Mouse (Mus musculus) left cerebral cortex, adult 18-20 months (tissue): Measurements from ENCODE around the gene Zfp661. TPM values are rescaled to one million over a fixed set of nuclear protein-coding genes. Genes with fewer than 3 reads are reported as not detected.

Experiments
- DNase-seq, 2 experiments: peaks; one replicate each; pipeline ENCODE4 v3.0.0; 2021 to 2022; ENCODE audit warnings: low spot score in 2 of 2, mixed read lengths in 1 of 2
- total RNA-seq, 2 experiments: library from RNA; stranded (reverse); gene quantifications; 2 replicates each; pipeline ENCODE4 v1.2.3; 2021

The Zfp661 gene
- total RNA-seq, 2 experiments from 2014 or later, result 7.2 to 7.7 TPM

DNA sequence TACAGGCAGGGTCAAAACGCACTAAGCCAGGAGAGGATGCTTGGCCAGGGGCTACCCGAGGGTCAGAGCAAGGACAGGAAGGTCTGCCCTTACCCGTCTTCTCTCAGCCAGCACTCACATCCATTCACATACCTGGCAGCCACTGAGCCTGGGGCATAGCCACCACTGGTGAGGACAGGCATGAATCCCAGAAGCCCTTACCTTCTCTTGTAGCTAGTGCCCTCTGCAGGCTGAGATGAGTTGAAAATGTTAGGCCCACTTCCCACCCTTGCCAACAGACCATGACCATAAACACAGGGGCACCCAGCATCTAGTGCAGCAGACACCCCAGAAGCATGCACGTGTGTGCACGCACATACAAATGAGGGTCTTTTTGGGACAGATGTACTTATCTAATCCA, 35.8 kb downstream of the Zfp661 start:
- peak; percentile 47 to 64 for DNase-seq

DNA sequence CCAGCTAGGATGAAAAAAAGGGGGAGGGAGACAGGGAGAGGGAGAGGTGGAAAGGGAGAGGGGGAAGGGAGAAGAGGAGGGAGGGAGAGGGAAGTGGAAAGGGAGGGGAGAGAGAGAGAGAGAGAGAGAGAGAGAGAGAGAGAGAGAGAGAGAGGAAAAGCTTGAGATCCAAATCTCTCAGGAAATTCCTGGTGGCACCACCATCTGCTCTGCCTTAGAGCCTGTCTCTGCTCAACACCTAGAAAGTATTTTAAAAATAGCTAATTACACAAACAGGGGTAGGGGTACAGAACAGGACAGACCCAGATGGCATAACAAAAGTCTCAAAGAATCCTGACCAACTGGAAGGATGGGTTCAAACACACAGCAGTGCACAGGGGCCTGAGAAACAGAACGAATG, 36.4 kb downstream of the Zfp661 start:
- no peak for DNase-seq

DNA sequence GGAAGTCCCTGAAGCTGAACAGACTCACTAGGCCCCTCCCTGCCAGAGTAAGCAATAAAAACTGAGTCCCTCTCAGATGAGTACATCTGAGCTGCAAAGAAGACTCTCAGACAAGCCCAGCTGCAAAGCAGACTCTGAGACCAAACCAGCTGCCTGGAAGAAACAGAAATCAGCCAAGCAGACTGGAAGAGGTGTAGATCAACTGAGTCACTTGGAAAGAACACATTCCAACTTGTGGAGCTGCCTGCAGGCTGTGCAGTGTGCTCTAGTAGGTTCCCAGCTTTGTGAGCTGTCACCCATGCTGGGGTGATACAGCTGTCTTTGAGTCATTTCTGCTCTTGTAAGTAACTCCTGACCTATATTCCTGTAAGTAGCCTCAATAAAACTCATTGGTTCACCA, 37.2 kb downstream of the Zfp661 start:
- no peak for DNase-seq

DNA sequence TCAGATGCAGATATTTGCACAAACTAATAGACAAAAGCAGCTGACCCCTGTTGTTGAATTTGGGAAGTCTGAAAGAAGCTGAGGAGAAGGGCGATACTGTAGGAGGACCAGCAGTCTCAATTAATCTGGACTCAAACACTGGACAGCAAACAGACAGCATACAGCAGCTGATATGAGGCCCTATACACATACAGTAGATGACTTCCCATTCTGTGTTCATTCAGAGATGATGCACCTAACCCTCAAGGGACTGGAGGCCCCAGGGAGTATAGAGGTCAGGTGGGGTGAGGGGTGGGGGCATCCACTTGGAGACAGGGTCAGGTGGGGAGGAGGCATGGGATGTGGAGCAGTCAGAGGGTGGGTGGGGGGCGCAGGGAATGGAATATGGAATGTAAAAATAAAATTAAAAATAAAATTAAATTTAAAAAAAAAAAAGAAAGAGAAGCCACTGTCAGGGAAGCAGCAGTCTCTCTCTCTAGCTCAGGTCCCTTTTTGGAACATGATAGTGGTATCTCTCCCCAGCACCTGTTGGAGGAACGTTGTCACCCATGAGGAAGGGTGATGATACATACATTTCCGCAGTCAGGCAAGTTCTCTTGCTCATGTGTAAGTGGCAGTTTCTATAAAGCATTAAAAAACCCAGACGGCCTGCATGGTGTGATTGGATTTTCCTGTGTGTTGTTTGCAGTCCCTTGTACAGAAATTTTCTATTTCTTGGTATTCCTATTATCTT, 38.4 kb downstream of the Zfp661 start:
- DNase-seq, result no peak

DNA sequence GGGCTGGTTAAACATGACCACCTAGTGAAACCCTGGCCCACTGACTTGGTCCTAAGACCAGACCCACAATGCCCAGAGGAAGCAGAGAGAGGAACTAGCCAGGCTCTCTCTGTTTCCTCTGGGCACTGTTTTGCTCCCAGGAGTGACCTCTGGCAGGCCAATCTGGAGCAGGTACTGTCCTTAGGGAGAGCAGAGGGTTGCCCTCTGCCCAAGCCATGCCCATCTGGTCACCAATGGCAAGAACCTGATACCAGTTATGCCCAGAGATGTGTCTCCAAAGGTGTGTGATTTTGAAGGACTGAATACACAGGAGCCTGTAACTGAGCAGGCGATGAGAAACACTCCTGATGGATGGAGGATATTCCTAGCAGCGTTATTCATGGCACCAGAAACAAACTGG, 45.2 kb downstream of the Zfp661 start:
- no peak for DNase-seq

DNA sequence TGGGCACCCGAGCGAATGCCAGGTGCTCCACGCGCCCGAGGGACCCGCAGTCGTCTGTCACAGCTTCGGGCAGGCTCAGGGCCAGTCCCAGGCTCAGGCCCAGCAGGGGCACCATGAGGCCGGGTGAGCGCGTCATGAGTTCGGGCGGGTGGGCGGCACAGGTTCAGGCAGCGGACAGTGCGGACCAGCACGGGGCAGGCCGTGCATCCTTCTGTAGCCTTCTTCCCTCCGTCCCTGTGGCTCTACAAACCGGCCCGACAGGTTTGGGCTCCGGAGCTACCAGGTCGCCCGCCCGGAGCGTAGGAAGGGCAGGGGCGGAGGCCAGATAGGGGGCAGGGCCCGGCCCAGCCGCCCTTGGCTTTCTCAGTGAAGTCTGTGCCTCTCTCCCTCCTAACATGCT, 45.7 kb downstream of the Zfp661 start, which contains the start of gene Prom2:
Gene Prom2, minus strand, starts transcription at position 283 of the 400 bp plus-strand sequence.
- no peak for DNase-seq

DNA sequence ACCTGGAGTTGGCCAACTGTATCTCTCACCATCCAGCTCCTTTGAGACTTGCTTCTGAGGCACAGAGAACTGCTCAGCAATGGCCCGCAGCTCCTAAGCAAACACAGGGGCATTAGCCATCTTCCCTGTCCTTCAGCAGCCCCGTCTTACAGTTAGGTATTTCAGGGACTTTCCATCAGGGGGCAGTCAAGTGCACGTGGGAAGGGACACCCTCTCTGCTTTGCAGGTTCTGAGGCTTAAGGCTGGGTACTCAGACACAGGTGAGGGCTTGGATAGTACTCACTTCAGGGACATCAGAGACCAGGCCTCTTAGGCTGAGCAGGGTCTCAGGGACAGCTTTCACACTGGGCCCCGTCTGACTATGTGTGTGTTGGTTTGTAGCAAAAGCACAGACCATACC, 47.4 kb downstream of the Zfp661 start:
- DNase-seq, result peak in 1 of 2 experiments; percentile 54

DNA sequence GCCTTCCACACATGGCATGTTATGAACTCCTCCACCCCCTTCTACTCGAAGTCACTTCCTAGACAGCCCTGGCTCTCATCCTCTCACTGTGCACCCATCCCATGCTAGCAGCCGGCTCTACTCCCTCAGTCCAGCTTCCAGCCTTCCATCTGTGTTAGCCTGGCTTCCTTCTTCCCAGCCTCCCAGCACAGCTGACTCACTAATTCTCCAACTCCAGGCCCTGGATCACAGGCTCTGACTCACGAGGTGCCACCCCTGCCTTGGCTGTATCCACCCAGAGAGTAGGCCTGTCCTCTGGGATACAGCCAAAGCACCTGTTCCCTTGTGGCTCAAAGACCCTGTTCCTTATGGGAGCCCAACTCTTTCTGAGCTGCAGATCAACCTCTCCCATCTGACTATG, 49.3 kb downstream of the Zfp661 start:
- peak; percentile 62 to 77 for DNase-seq

DNA sequence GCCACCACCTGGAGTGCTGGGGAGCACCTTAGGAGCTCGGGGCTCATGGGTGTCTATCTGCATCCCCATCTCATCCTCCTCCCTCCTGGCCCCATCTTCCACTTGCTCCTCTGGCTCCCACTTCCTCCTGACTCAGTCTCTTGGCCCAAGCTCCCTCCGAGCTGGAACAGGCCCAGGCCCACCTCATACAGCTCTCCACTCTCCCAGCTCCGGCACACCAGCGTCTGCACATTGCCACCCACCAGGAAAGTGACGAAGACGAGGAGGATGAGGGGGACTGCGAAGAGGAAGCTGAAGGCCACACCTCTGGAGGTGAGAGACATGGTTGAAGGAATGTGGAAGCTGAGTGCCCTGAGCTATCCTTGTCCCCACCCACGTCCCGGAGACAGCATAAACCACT, 51.5 kb downstream of the Zfp661 start:
- DNase-seq, result peak; percentile 85 to 88

DNA sequence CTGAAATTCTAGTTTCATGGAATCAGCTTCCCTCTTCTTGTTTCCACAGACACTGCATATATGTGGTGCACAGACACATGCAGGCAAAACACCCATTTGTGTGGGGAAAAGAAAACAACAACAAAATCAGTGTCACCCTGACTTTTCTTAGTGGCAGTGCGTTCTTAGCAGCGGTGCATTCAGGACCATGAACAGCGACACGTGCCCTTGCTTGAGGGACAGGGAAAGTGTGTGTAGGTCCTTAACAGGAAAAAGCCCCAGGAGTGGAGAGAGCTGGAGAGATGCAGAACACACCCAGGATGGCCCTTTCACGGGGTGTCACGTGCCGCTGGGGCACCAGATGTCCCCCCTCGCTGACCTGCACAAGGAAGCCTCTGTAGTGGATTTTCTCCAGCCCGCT, 54.5 kb downstream of the Zfp661 start:
- no peak for DNase-seq

DNA sequence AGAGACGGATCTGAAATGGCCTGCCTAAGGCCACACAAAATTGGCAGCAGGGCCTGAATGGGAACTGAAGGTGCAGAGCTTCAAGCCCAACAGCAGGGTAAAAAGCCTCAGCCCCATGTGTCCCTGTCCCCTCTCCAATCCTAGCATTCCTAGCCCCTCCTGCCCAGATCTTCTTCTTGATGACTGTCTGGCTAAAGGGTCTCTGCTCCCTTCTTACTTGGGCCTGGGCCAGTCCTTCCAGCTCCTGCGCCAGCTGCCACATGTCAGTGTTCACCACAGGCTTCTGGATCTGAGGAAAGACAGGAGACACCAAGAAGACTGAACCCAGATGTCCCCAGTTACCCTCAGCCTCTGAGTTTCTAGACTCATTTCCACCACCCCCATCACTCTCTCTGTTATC, 55.3 kb downstream of the Zfp661 start:
- no peak for DNase-seq

DNA sequence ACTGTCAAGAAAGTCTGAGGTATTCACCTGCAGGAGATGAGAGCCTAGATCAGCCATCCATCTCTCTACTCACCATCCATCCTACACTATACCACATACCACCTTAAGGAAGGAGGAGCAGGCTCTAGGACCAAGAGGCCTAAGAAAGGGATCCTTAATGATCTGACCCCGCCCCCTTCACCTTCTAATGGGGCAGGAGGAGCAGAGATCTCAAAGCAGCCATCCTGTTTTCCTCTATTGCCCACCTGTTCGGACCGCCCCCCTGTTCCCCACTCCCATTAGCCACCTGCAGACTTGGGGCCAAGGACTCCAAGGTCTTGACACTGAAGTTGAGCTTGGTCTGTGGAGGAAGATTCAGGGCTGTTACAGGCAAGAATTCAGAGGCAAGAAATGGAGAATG, 56.5 kb downstream of the Zfp661 start:
- DNase-seq, result no peak

DNA sequence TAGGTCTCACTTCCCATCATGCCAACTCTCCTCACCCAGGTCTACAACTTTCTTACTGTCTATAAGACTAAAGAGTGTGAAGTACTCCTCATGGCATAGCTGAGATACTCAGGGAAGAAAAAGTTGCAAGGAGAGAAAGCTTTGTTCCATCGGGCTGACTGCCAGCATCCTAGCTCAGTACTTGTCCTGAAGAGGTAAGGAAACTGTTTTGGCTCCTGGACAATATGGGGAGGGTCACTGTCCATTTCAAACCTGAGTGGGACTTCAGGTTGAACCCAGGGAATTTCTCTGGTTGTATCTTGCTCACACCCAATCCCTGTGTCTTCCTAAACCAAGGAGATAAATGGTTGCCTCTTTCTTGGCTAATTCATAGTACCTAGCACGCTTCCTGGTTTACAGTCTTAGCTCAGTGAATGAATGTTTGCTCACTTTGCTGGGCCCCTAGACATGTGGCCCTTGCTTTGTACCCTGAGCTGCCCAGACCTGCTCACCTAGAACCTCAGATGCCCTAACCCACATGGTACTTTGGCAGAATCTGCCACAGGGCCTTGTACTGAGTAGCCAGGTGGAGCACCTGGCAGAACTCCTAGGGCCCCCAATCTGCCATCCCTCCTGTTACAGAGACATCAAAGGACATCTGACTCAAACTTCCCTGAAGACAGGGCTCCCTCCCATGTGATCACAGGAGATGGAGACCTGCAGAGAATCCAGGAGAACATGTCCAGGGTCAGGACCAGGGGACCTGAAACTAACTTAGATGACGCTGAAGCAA, 61.7 kb downstream of the Zfp661 start:
- no peak for DNase-seq

Other genes starting within 250 kb of the Zfp661 start
- gene Astl, start 248.5 kb downstream of the Zfp661 start, total RNA-seq, result not detected
- 1 to 10 TPM in 1 of 2 experiments, under 1 TPM in 1; 0.60 to 1.0 TPM for gene Adra2b, start 223.9 kb downstream of the Zfp661 start, total RNA-seq
- under 1 TPM; 0.30 to 0.49 TPM for gene Gpat2, start 161.9 kb downstream of the Zfp661 start, total RNA-seq
- gene Fahd2a, start 142.5 kb downstream of the Zfp661 start, total RNA-seq, result 10 to 100 TPM; 18.3 to 19.4 TPM
- 100 to 1,000 TPM; 114 to 130 TPM for gene Kcnip3, start 65.0 kb downstream of the Zfp661 start, total RNA-seq
- gene Prom2, start 45.6 kb downstream of the Zfp661 start, total RNA-seq, result under 1 TPM; 0.49 to 0.53 TPM
- gene Mrps5, start 128 bp upstream of the Zfp661 start, total RNA-seq, result 10 to 100 TPM; 83.1 to 91.3 TPM
- gene Mal, start 69.6 kb upstream of the Zfp661 start, total RNA-seq, result 10 to 100 TPM; 33.9 to 52.2 TPM
- 1 to 10 TPM in 1 of 2 experiments, under 1 TPM in 1; 0.87 to 1.5 TPM for gene Mall, start 142.8 kb upstream of the Zfp661 start, total RNA-seq
- gene Nphp1, start 201.8 kb upstream of the Zfp661 start, total RNA-seq, result 10 to 100 TPM; 13.9 to 17.6 TPM
- gene Mtln, start 205.4 kb upstream of the Zfp661 start, total RNA-seq, result 10 to 100 TPM; 50.3 to 53.5 TPM
- gene Bub1, start 244.8 kb upstream of the Zfp661 start, total RNA-seq, result not detected